Mouse (Mus musculus): ENCODE results near the gene N4bp2l2.

N4bp2l2 gene

GRCm38 (mm10) chr5:150597088-150597487 lies 68.9 kb downstream of the N4bp2l2 start, which contains the start of gene N4bp2l1:
Gene N4bp2l1 (minus strand): TSS chr5:150597188.
- no peak for DNase-seq (ENCODE audit: low read depth, low spot score)

GRCm38 (mm10) chr5:150595366-150596016 lies 70.5 kb downstream of the N4bp2l2 start:
- DNase-seq (ENCODE audit: low read depth, low spot score), result no peak

GRCm38 (mm10) chr5:150594649-150595339 lies 71.2 kb downstream of the N4bp2l2 start:
- no peak for DNase-seq (ENCODE audit: low read depth, low spot score)

GRCm38 (mm10) chr5:150593756-150594648 lies 72.0 kb downstream of the N4bp2l2 start:
- peak; percentile 41 for DNase-seq (ENCODE audit: low read depth, low spot score)

GRCm38 (mm10) chr5:150592904-150593755 lies 72.9 kb downstream of the N4bp2l2 start:
- DNase-seq (ENCODE audit: low read depth, low spot score), result no peak

- no peak for DNase-seq (ENCODE audit: low read depth, low spot score)
Observed at GRCm38 (mm10) chr5:150592186-150592903, 73.6 kb downstream of the N4bp2l2 start.

- no peak for DNase-seq (ENCODE audit: low read depth, low spot score)
Observed at GRCm38 (mm10) chr5:150589945-150590344, 76.0 kb downstream of the N4bp2l2 start.

- no peak for DNase-seq (ENCODE audit: low read depth, low spot score)
Observed at GRCm38 (mm10) chr5:150584337-150584729, 81.7 kb downstream of the N4bp2l2 start.

GRCm38 (mm10) chr5:150583622-150584336 lies 82.2 kb downstream of the N4bp2l2 start:
- no peak for DNase-seq (ENCODE audit: low read depth, low spot score)

- no peak for DNase-seq (ENCODE audit: low read depth, low spot score)
Observed at GRCm38 (mm10) chr5:150583181-150583580, 82.8 kb downstream of the N4bp2l2 start.

GRCm38 (mm10) chr5:150581180-150581579 lies 84.8 kb downstream of the N4bp2l2 start:
- no peak for DNase-seq (ENCODE audit: low read depth, low spot score)

GRCm38 (mm10) chr5:150578613-150579171 lies 87.3 kb downstream of the N4bp2l2 start:
- DNase-seq (ENCODE audit: low read depth, low spot score), result no peak

GRCm38 (mm10) chr5:150576832-150577231 lies 89.2 kb downstream of the N4bp2l2 start:
- no peak for DNase-seq (ENCODE audit: low read depth, low spot score)

- DNase-seq (ENCODE audit: low read depth, low spot score), result no peak
Observed at GRCm38 (mm10) chr5:150574885-150575284, 91.1 kb downstream of the N4bp2l2 start.

- DNase-seq (ENCODE audit: low read depth, low spot score), result no peak
Observed at GRCm38 (mm10) chr5:150574403-150574802, 91.6 kb downstream of the N4bp2l2 start.

- DNase-seq (ENCODE audit: low read depth, low spot score), result no peak
Observed at GRCm38 (mm10) chr5:150570496-150571219, 95.3 kb downstream of the N4bp2l2 start.

GRCm38 (mm10) chr5:150566971-150567370 lies 99.0 kb downstream of the N4bp2l2 start:
- DNase-seq (ENCODE audit: low read depth, low spot score), result no peak

- DNase-seq (ENCODE audit: low read depth, low spot score), result no peak
Observed at GRCm38 (mm10) chr5:150566226-150566625, 99.8 kb downstream of the N4bp2l2 start.

GRCm38 (mm10) chr5:150564426-150564825 lies 101.6 kb downstream of the N4bp2l2 start:
- no peak for DNase-seq (ENCODE audit: low read depth, low spot score)
